Mouse (Mus musculus): ENCODE results near the gene Rad54l. TPM values are rescaled to one million over a fixed set of nuclear protein-coding genes. Genes with fewer than 3 reads are reported as not detected.

Rad54l gene
- polyA plus RNA-seq, 2 experiments, result 15.6 to 24.4 TPM

GRCm38 (mm10) chr4:116141736-116142135 lies 18.2 kb upstream of the Rad54l start:
- peaks cover 23% of the 10 kb centered on the region for H3K27me3 ChIP-seq (ENCODE audit: control insufficient read depth, insufficient read depth, low read length)
- no peak for TF ChIP-seq CTCF (IDR thresholded peaks at IDR 0.05; ENCODE audit: low read depth)
- no peak for TF ChIP-seq EP300 (IDR thresholded peaks at IDR 0.05; ENCODE audit: low read depth)
- WGBS (ENCODE audit: insufficient replicate concordance), result 46% methylated on average over 1 of the region's 1 CpGs

DNA sequence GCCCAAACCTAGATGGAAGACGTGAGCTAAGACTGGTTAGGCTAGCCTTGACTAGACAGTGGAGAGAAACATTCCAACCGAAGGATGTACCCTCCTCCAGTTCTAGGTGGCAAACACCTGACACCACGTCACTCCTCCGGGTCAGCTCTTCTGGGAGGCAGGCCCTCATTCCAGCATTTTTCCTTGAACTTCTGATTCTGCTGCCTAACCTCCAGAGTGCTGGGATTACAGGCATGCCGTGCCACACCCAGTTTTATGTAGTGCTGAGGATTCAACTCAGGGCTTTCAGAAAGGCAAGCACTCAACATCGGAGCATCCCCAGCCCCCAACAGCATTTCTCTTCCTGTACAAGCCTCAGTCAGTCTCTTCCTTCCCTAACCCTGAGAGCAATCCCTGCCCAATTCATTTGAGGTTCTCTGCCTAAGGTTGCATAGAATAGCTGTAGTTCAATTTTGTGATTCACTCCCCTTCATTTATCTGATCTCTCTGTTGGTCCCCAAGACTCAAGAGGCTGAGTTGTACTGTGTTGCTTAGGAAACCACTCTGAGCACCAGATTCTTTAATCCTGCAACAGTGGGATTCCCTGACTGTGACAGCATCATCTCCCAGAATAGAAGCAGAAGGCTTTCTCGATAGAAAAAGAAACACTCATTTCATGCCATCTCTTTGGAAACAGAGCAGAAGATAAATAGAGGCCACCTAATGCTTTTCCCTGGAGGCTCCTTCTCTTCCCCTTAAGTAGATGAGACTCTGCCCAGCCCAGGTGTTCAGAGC lies 17.5 kb upstream of the Rad54l start:
- peaks cover 23% of the 10 kb centered on the region for H3K27me3 ChIP-seq (ENCODE audit: control insufficient read depth, insufficient read depth, low read length)
- H3K4me3 ChIP-seq (ENCODE audit: insufficient read depth in 1 of 2, low read depth in 2 of 2, low read length in 2 of 2), result no peak overlapping the region
- no peaks in the 10 kb centered on the region; a peak in 1 of 4 replicates for H3K4me1 ChIP-seq (replicated peaks; ENCODE audit: control insufficient read depth in 2 of 2, insufficient read depth in 2 of 2, low read length in 1 of 2)
- DNase-seq (ENCODE audit: low read depth in 3 of 3, low spot score in 3 of 3) (no peak), ATAC-seq (ENCODE audit: insufficient read depth) (no peak)
- H3K9ac ChIP-seq (replicated peaks), result no peak overlapping the region
- no peak for TF ChIP-seq EP300 (IDR thresholded peaks at IDR 0.05; ENCODE audit: low read depth)
- no peak for TF ChIP-seq CTCF (IDR thresholded peaks at IDR 0.05; ENCODE audit: low read depth)
- H3K9me3 ChIP-seq (ENCODE audit: control insufficient read depth, low read length), result no peaks in the 10 kb centered on the region
- 57% methylated on average over 7 of the region's 7 CpGs for WGBS (ENCODE audit: insufficient replicate concordance)
- no peak overlapping the region for H3K4me2 ChIP-seq (ENCODE audit: low read depth)
- H3K27ac ChIP-seq, result no peak overlapping the region
- H3K36me3 ChIP-seq (replicated peaks; ENCODE audit: control insufficient read depth, insufficient read depth, low read depth), result no peaks in the 10 kb centered on the region

More at GRCm38 (mm10) chr4:116141736-116142135, 18.2 kb upstream of the Rad54l start:
- Histone ChIP-seq H3K9ac (replicated peaks) (no peak overlapping the region), H3K4me2 (ENCODE audit: low read depth) (no peak overlapping the region), H3K9me3 (ENCODE audit: control insufficient read depth, low read length) (no peaks in the 10 kb centered on the region), H3K4me3 (ENCODE audit: insufficient read depth in 1 of 2, low read depth in 2 of 2, low read length in 2 of 2) (no peak overlapping the region), H3K4me1 (replicated peaks; ENCODE audit: control insufficient read depth in 2 of 2, insufficient read depth in 2 of 2, low read length in 1 of 2) (no peaks in the 10 kb centered on the region; a peak in 1 of 4 replicates), H3K36me3 (replicated peaks; ENCODE audit: control insufficient read depth, insufficient read depth, low read depth) (no peaks in the 10 kb centered on the region), H3K27ac (no peak overlapping the region)
- ATAC-seq (ENCODE audit: insufficient read depth), result no peak
- DNase-seq (ENCODE audit: low read depth in 3 of 3, low spot score in 3 of 3), result no peak

DNA sequence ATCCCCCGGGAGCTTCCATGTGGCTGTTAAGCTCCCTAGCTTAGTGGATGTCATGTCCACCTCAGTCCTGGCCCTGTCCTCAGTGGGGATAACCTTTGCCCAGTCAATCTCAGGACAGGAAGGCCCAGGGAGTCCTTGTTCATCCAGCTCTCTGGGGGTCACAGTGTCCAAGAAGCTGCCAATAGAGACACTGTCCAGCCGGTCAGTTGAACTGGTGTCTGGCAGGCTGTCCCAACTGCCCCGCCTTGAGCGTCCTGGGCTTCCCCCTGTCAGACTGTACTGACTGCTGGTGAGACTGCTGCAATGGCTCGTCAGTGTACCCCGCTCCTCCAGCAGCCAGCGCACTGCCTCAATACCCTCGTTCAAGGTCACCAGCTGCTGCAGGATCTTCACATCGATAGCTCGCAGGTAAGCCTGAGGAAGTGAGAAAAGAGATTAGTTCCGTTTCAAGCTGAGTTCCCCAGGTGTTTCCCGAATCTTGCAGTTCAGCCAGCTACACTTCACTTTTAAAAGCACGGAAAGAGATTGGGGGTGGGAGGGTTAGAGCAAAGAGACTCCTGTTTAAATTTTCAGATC lies 14.0 kb upstream of the Rad54l start:
- TF ChIP-seq EP300 (IDR thresholded peaks at IDR 0.05; ENCODE audit: low read depth), result no peak
- TF ChIP-seq CTCF (IDR thresholded peaks at IDR 0.05; ENCODE audit: low read depth), result no peak

GRCm38 (mm10) chr4:116134990-116135389 lies 11.5 kb upstream of the Rad54l start:
- TF ChIP-seq EP300 (IDR thresholded peaks at IDR 0.05; ENCODE audit: low read depth), result no peak
- peak; percentile 74 for TF ChIP-seq CTCF (IDR thresholded peaks at IDR 0.05; ENCODE audit: low read depth)
- Histone ChIP-seq H3K27ac (no peak overlapping the region), H3K4me1 (replicated peaks; ENCODE audit: control insufficient read depth in 2 of 2, insufficient read depth in 2 of 2, low read length in 1 of 2) (no peaks in the 10 kb centered on the region; a peak in 1 of 4 replicates), H3K4me2 (ENCODE audit: low read depth) (no peak overlapping the region), H3K9ac (replicated peaks) (no peak overlapping the region), H3K4me3 (ENCODE audit: insufficient read depth in 1 of 2, low read depth in 2 of 2, low read length in 2 of 2) (no peak overlapping the region), H3K27me3 (ENCODE audit: control insufficient read depth, insufficient read depth, low read length) (no peaks in the 10 kb centered on the region), H3K9me3 (ENCODE audit: control insufficient read depth, low read length) (no peaks in the 10 kb centered on the region), H3K36me3 (replicated peaks; ENCODE audit: control insufficient read depth, insufficient read depth, low read depth) (no peaks in the 10 kb centered on the region)
- DNase-seq (ENCODE audit: low read depth in 3 of 3, low spot score in 3 of 3), result no peak
- no peak for ATAC-seq (ENCODE audit: insufficient read depth)
- WGBS (ENCODE audit: insufficient replicate concordance), result 19% methylated on average over 2 of the region's 2 CpGs

More for the DNA sequence above, 14.0 kb upstream of the Rad54l start:
- 55% methylated on average over 13 of the region's 13 CpGs for WGBS (ENCODE audit: insufficient replicate concordance)
- Histone ChIP-seq H3K27me3 (ENCODE audit: control insufficient read depth, insufficient read depth, low read length) (no peaks in the 10 kb centered on the region; the same call in 1 of the 2 replicates), H3K4me3 (ENCODE audit: insufficient read depth in 1 of 2, low read depth in 2 of 2, low read length in 2 of 2) (no peak overlapping the region), H3K27ac (no peak overlapping the region), H3K9me3 (ENCODE audit: control insufficient read depth, low read length) (no peaks in the 10 kb centered on the region), H3K9ac (replicated peaks) (no peak overlapping the region), H3K36me3 (replicated peaks; ENCODE audit: control insufficient read depth, insufficient read depth, low read depth) (no peaks in the 10 kb centered on the region), H3K4me2 (ENCODE audit: low read depth) (no peak overlapping the region), H3K4me1 (replicated peaks; ENCODE audit: control insufficient read depth in 2 of 2, insufficient read depth in 2 of 2, low read length in 1 of 2) (no peaks in the 10 kb centered on the region; a peak in 1 of 4 replicates)
- ATAC-seq (ENCODE audit: insufficient read depth) (no peak), DNase-seq (ENCODE audit: low read depth in 3 of 3, low spot score in 3 of 3) (no peak)

- Histone ChIP-seq H3K9ac (replicated peaks) (no peak overlapping the region), H3K4me3 (ENCODE audit: insufficient read depth in 1 of 2, low read depth in 2 of 2, low read length in 2 of 2) (no peak overlapping the region), H3K27ac (no peak overlapping the region), H3K9me3 (ENCODE audit: control insufficient read depth, low read length) (no peaks in the 10 kb centered on the region), H3K27me3 (ENCODE audit: control insufficient read depth, insufficient read depth, low read length) (no peaks in the 10 kb centered on the region), H3K4me2 (ENCODE audit: low read depth) (no peak overlapping the region), H3K4me1 (replicated peaks; ENCODE audit: control insufficient read depth in 2 of 2, insufficient read depth in 2 of 2, low read length in 1 of 2) (no peaks in the 10 kb centered on the region; a peak in 1 of 4 replicates), H3K36me3 (replicated peaks; ENCODE audit: control insufficient read depth, insufficient read depth, low read depth) (no peaks in the 10 kb centered on the region)
- ATAC-seq (ENCODE audit: insufficient read depth), result no peak
- TF ChIP-seq EP300 (IDR thresholded peaks at IDR 0.05; ENCODE audit: low read depth), result no peak
- DNase-seq (ENCODE audit: low read depth in 3 of 3, low spot score in 3 of 3), result no peak
- 44% methylated on average over 4 of the region's 4 CpGs for WGBS (ENCODE audit: insufficient replicate concordance)
These were observed 9.6 kb upstream of the Rad54l start for GRCm38 (mm10) chr4:116133126-116133525.
